Mouse (Mus musculus) limb, embryonic 14.5 days (tissue): Measurements from ENCODE around the gene Irak2. TPM values are rescaled to one million over a fixed set of nuclear protein-coding genes. Genes with fewer than 3 reads are reported as not detected.

Source experiments
- ATAC-seq: fragments of 200-750 bp; cut with Nextera tagmentation; 2 replicates; pipeline ENCODE4 v1.8.0; 2017; ENCODE audit warnings: low read depth, moderate number of reproducible peaks, moderate TSS enrichment; ENCODE audit not compliant: low FRiP score
- DNase-seq: peaks from one replicate; pipeline ENCODE4 v3.0.0-alpha.2; 2015; ENCODE audit warnings: low spot score
- H3K27ac ChIP-seq: fragments of 300-500 bp; sonication (generic); replicated peaks from 2 replicates; pipeline ENCODE4 v1.5.1; 2014; ENCODE audit warnings: low read depth, mild to moderate bottlenecking, low read length, moderate library complexity, mixed read lengths
- H3K27me3 ChIP-seq: fragments of 300-500 bp; sonication (generic); 2 replicates; pipeline ENCODE4 v1.6.1; 2014; ENCODE audit warnings: low read length, mixed read lengths; ENCODE audit not compliant: control insufficient read depth, insufficient read depth
- H3K36me3 ChIP-seq: fragments of 300-500 bp; sonication (generic); 2 replicates; pipeline ENCODE4 v1.6.1; 2014; ENCODE audit warnings: mild to moderate bottlenecking, low read length, moderate library complexity, mixed read lengths; ENCODE audit not compliant: control insufficient read depth, insufficient read depth
- H3K4me1 ChIP-seq: fragments of 300-500 bp; sonication (generic); 2 replicates; pipeline ENCODE4 v1.6.1; 2014; ENCODE audit warnings: antibody characterized with exemption, low read length, mixed read lengths; ENCODE audit not compliant: control insufficient read depth, insufficient read depth
- H3K4me2 ChIP-seq: fragments of 300-500 bp; sonication (generic); replicated peaks from 2 replicates; pipeline ENCODE4 v1.6.1; 2014; ENCODE audit warnings: low read depth, mild to moderate bottlenecking, low read length, moderate library complexity; ENCODE audit not compliant: severe bottlenecking
- H3K4me3 ChIP-seq: fragments of 300-500 bp; sonication (generic); replicated peaks from 2 replicates; pipeline ENCODE4 v1.5.1; 2014; ENCODE audit warnings: low read length
- H3K9ac ChIP-seq: fragments of 300-500 bp; sonication (generic); 2 replicates; pipeline ENCODE4 v1.6.1; 2014; ENCODE audit warnings: mild to moderate bottlenecking, low read depth, low read length, moderate library complexity; ENCODE audit not compliant: severe bottlenecking
- H3K9me3 ChIP-seq: fragments of 300-500 bp; sonication (generic); 2 replicates; pipeline ENCODE4 v1.6.1; 2016; ENCODE audit warnings: low read length; ENCODE audit not compliant: control insufficient read depth
- POLR2A ChIP-seq: fragments of 200-500 bp; IDR thresholded peaks from 2 replicates; pipeline ENCODE4 v1.8.0; 2012; ENCODE audit warnings: inconsistent platforms, mild to moderate bottlenecking, moderate library complexity, borderline replicate concordance; ENCODE audit not compliant: insufficient read depth, insufficient read length; ENCODE audit errors: extremely low read depth
- WGBS: fragments of 180-500 bp; shearing (Covaris S2); extraction: QIAGEN DNeasy Blood & Tissue Kit; methylation state at CpG from one replicate; pipeline ENCODE4 v1.1.7; 2014; 5-methylcytosine and 5-hydroxymethylcytosine counted together
- polyA plus RNA-seq, 2 experiments: library from polyadenylated mRNA; depleted of rRNA in 1 of 2; stranded (reverse) in 1 of 2; unstranded in 1 of 2; fragments of >200 nt; fragmentation: Nextera tagmentation in 1 of 2; extraction: Ambion mirVana in 1 of 2; gene quantifications; 2 replicates each; pipeline versions ENCODE4 v1.2.1 to v1.2.3; 2012 to 2014

Gene Irak2
- polyA plus RNA-seq, 2 experiments: 3.3 to 9.0 TPM

DNA sequence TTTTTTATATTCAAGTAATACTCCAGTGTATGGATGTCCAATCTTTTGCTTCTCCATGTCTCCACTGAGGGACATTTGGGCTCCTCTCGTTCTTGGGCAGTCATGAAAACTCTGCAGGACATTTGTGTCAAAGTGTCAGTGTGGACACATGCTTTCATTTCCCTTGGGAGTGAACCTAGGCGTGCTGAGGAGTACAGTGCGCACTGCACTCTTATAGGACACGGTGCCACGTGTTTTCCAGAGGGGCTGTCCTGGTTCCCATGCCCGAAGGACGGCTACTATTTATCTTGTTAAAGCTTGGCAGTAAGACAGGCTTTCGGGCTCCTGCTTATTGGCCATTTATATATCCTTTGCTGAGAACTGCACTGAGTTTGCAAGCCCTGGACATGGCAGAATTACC, 4.3 kb downstream of the Irak2 start:
- TF ChIP-seq POLR2A: no peak
- no peak overlapping the region for H3K9ac ChIP-seq
- no peak overlapping the region for H3K4me2 ChIP-seq
- no peaks in the 10 kb centered on the region for H3K4me1 ChIP-seq
- no peak for ATAC-seq
- no peaks in the 10 kb centered on the region for H3K9me3 ChIP-seq
- H3K4me3 ChIP-seq: no peak overlapping the region
- no peak for DNase-seq
- no peaks in the 10 kb centered on the region for H3K36me3 ChIP-seq
- no peak overlapping the region for H3K27ac ChIP-seq
- no peaks in the 10 kb centered on the region for H3K27me3 ChIP-seq
- WGBS: 83% methylated on average over 8 of the region's 8 CpGs

- no peaks in the 10 kb centered on the region for H3K9me3 ChIP-seq
- no peak for DNase-seq
- H3K4me2 ChIP-seq: no peak overlapping the region
- H3K27ac ChIP-seq: no peak overlapping the region
- H3K36me3 ChIP-seq: no peaks in the 10 kb centered on the region
- WGBS: 70% methylated on average over 4 of the region's 4 CpGs
- no peak for TF ChIP-seq POLR2A
- no peaks in the 10 kb centered on the region for H3K27me3 ChIP-seq
- no peak overlapping the region for H3K9ac ChIP-seq
- no peak for ATAC-seq
- no peak overlapping the region for H3K4me3 ChIP-seq
- no peaks in the 10 kb centered on the region for H3K4me1 ChIP-seq
These were observed 4.8 kb downstream of the Irak2 start for GRCm38 (mm10) chr6:113643021-113643420.

GRCm38 (mm10) chr6:113643967-113644366, 5.7 kb downstream of the Irak2 start:
- TF ChIP-seq POLR2A: no peak
- no peak overlapping the region for H3K27ac ChIP-seq
- H3K9ac ChIP-seq: no peak overlapping the region
- no peak overlapping the region for H3K4me2 ChIP-seq
- no peak overlapping the region for H3K4me3 ChIP-seq
- H3K9me3 ChIP-seq: no peaks in the 10 kb centered on the region
- no peaks in the 10 kb centered on the region for H3K36me3 ChIP-seq
- no peak for ATAC-seq
- no peaks in the 10 kb centered on the region for H3K27me3 ChIP-seq
- DNase-seq: no peak
- H3K4me1 ChIP-seq: no peaks in the 10 kb centered on the region
- 96% methylated on average over 2 of the region's 2 CpGs for WGBS

DNA sequence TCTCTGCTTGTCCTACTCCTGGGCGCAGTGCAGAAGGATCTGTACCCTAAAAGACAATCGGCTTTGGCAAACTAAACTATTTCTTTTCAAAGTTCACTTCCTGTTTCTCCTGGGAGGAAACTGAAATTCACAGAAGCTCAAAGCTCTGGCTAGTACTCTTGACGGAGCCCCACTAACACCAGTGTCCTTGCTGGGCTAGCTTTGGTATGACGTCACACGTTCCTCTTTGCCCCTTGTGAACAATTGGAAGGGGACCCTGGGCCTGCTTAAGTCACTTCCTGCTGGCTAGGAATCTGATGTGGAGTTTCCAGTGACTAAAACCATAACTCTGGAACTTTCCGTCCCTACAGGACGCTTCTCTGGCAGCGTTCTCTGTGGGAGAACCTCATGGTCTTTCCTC, 6.5 kb downstream of the Irak2 start:
- Histone ChIP-seq H3K27me3 (no peaks in the 10 kb centered on the region), H3K36me3 (no peaks in the 10 kb centered on the region), H3K27ac (no peak overlapping the region), H3K4me3 (no peak overlapping the region), H3K4me2 (no peak overlapping the region), H3K9ac (no peak overlapping the region), H3K9me3 (no peaks in the 10 kb centered on the region), H3K4me1 (no peaks in the 10 kb centered on the region)
- DNase-seq: no peak
- ATAC-seq: no peak
- 80% methylated on average over 8 of the region's 8 CpGs for WGBS
- no peak for TF ChIP-seq POLR2A

- Histone ChIP-seq H3K9ac (no peak overlapping the region), H3K27me3 (no peaks in the 10 kb centered on the region), H3K27ac (no peak overlapping the region), H3K36me3 (no peaks in the 10 kb centered on the region), H3K4me2 (no peak overlapping the region), H3K9me3 (no peaks in the 10 kb centered on the region), H3K4me3 (no peak overlapping the region), H3K4me1 (no peaks in the 10 kb centered on the region)
- no peak for ATAC-seq
- DNase-seq: no peak
- no peak for TF ChIP-seq POLR2A
- WGBS: 83% methylated on average over 7 of the region's 7 CpGs
These were observed 11.3 kb downstream of the Irak2 start for GRCm38 (mm10) chr6:113649346-113650196.
